Mouse (Mus musculus) lung, embryonic 16.5 days (tissue): ENCODE measurements around the gene Khk. TPM values are rescaled to one million over a fixed set of nuclear protein-coding genes. Genes with fewer than 3 reads are reported as not detected.

Source experiments
- ATAC-seq: fragments of 200-750 bp; cut with Nextera tagmentation; 2 replicates; pipeline ENCODE4 v1.8.0; 2017; ENCODE audit warnings: low read depth, mild to moderate bottlenecking, moderate library complexity
- H3K27ac ChIP-seq: fragments of 300-500 bp; sonication (generic); 2 replicates; pipeline ENCODE4 v1.5.1; 2014; ENCODE audit warnings: mild to moderate bottlenecking, control low read depth, low read length
- H3K27me3 ChIP-seq: fragments of 300-500 bp; sonication (generic); 2 replicates; pipeline ENCODE4 v1.6.1; 2014; ENCODE audit warnings: low read depth, low read length, mixed read lengths; ENCODE audit not compliant: control insufficient read depth, insufficient read depth
- H3K36me3 ChIP-seq: fragments of 300-500 bp; sonication (generic); 2 replicates; pipeline ENCODE4 v1.6.1; 2014; ENCODE audit warnings: low read length; ENCODE audit not compliant: control insufficient read depth, insufficient read depth
- H3K4me1 ChIP-seq: fragments of 300-500 bp; sonication (generic); replicated peaks from 2 replicates; pipeline ENCODE4 v1.6.1; 2014; ENCODE audit warnings: low read length, mixed read lengths; ENCODE audit not compliant: control insufficient read depth, insufficient read depth
- H3K4me2 ChIP-seq: fragments of 300-500 bp; sonication (generic); 2 replicates; pipeline ENCODE4 v1.6.1; 2014; ENCODE audit warnings: low read depth, low read length, control low read depth
- H3K4me3 ChIP-seq: fragments of 300-500 bp; sonication (generic); 2 replicates; pipeline ENCODE4 v1.5.1; 2014; ENCODE audit warnings: mild to moderate bottlenecking, low read length, control low read depth
- H3K9ac ChIP-seq: fragments of 300-500 bp; sonication (generic); 2 replicates; pipeline ENCODE4 v1.6.1; 2014; ENCODE audit warnings: low read length, control low read depth
- H3K9me3 ChIP-seq: fragments of 300-500 bp; sonication (generic); 2 replicates; pipeline ENCODE4 v1.6.1; 2016; ENCODE audit warnings: low read length; ENCODE audit not compliant: control insufficient read depth
- WGBS: fragments of 180-500 bp; shearing (Covaris S2); extraction: QIAGEN DNeasy Blood & Tissue Kit; methylation state at CpG from one replicate; pipeline ENCODE4 v1.1.7; 2014; 5-methylcytosine and 5-hydroxymethylcytosine counted together
- polyA plus RNA-seq: library from polyadenylated mRNA; unstranded; fragments of >200 nt; fragmentation: Nextera tagmentation; extraction: Ambion mirVana; gene quantifications from 2 replicates; pipeline ENCODE4 v1.2.1, GENCODE M21; 2015

Gene Khk
- polyA plus RNA-seq, 1 experiment from 2014 or later = 13.2 TPM

DNA sequence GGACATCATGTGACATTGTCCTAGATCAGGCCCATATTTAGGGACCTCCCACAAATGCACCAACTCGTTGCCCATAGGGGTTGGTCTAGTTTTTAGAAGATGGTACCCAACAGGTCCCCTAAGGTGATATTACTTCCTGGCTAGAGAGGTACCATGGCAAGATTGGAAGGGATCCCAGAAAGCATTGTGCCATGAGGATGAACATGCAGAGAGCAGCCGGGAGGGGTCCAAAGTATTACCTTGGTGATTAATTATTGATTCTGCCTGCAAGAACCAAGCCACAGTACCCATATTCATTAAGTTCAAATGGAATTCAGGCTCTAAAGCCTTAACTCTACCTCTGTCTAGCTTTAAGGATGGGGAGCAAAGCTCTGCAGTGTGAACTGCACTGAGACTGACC lies 4.8 kb downstream of the Khk start:
- Histone ChIP-seq H3K9ac (no peak overlapping the region), H3K4me2 (no peak overlapping the region), H3K27me3 (no peaks in the 10 kb centered on the region; the same call in 1 of the 2 replicates), H3K36me3 (no peaks in the 10 kb centered on the region), H3K4me3 (no peak overlapping the region), H3K27ac (no peak overlapping the region), H3K9me3 (no peaks in the 10 kb centered on the region), H3K4me1 (peaks cover 12% of the 10 kb centered on the region)
- no peak for ATAC-seq
- WGBS = 72% methylated on average over 2 of the region's 2 CpGs

DNA sequence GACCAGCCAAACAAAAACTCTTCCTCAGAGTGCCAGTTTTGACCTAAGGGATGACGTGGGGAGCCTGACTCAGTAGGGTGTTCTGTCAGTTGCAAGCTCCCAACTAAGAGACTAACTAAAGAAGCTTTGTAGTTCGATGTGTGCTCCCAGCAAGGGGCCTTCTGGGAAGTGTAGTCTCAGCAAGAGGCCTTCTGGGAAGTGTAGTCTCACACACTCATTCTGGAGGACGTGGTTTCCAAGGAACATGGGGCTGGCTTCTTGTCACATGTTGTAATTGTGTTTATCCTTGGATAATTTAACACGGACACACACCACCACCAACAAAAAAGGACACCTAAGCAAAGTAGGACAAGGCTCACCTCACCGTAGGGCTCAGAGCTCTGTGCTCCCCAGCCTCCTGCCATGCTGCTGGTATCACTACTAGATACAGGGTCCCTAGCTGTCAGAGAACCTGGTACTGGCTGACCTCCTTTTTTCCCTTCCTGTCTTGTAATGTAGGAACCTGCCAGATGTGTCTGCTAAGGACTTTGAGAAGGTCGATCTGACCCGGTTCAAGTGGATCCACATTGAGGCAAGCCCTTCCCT lies 6.8 kb downstream of the Khk start:
- 0 out of 2 replicates have a peak, but pooled peaks cover 2% of the 10 kb centered on the region for H3K4me1 ChIP-seq
- no peak overlapping the region for H3K4me3 ChIP-seq
- ATAC-seq = peak; percentile 60
- no peak overlapping the region for H3K27ac ChIP-seq
- no peaks in the 10 kb centered on the region; the same call in 1 of the 2 replicates for H3K27me3 ChIP-seq
- peak overlapping the region; percentile 28; the same call in 1 of the 2 replicates for H3K4me2 ChIP-seq
- WGBS = 41% methylated on average over 7 of the region's 7 CpGs
- H3K9ac ChIP-seq = no peak overlapping the region
- no peaks in the 10 kb centered on the region for H3K36me3 ChIP-seq
- no peaks in the 10 kb centered on the region for H3K9me3 ChIP-seq

DNA sequence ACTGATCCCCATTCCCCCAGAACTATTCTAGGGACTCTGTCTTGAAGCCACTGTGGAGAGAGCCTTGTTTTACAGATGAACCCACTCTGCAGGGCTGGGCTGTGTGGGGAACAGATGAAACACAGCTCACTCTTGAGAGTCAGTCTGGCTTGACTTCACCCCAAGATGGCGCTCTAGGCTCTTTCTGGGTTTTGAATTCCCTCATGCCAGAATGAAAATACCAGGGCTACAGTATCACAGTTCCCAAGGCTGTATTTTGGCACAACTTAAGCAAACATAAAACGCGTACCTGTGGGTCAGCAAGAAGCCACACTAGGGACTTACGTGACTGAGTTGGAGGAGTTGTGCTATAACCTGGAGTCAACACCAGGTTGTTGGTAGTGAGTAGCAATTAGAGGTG lies 8.9 kb downstream of the Khk start:
- Histone ChIP-seq H3K27ac (no peak overlapping the region), H3K36me3 (no peaks in the 10 kb centered on the region), H3K4me1 (no peaks in the 10 kb centered on the region), H3K9ac (no peak overlapping the region), H3K27me3 (no peaks in the 10 kb centered on the region), H3K9me3 (no peaks in the 10 kb centered on the region), H3K4me3 (no peak overlapping the region), H3K4me2 (no peak overlapping the region)
- WGBS = 22% methylated on average over 4 of the region's 4 CpGs
- ATAC-seq = no peak; the same call in 1 of the 2 replicates

DNA sequence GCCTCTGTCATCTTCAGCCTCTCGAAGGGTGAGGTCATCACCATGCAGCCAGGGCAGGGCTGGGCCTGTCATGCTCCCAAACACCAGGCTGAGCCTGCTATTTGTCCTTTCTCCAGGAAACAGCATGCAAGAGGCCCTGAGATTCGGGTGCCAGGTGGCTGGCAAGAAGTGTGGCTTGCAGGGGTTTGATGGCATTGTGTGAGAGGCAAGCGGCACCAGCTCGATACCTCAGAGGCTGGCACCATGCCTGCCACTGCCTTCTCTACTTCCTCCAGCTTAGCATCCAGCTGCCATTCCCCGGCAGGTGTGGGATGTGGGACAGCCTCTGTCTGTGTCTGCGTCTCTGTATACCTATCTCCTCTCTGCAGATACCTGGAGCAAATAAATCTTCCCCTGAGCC lies 9.6 kb downstream of the Khk start:
- Histone ChIP-seq H3K27me3 (no peaks in the 10 kb centered on the region), H3K27ac (no peak overlapping the region), H3K9ac (no peak overlapping the region), H3K9me3 (no peaks in the 10 kb centered on the region), H3K36me3 (no peaks in the 10 kb centered on the region), H3K4me2 (no peak overlapping the region), H3K4me3 (no peak overlapping the region), H3K4me1 (no peaks in the 10 kb centered on the region)
- WGBS = 83% methylated on average over 6 of the region's 6 CpGs
- no peak for ATAC-seq

DNA sequence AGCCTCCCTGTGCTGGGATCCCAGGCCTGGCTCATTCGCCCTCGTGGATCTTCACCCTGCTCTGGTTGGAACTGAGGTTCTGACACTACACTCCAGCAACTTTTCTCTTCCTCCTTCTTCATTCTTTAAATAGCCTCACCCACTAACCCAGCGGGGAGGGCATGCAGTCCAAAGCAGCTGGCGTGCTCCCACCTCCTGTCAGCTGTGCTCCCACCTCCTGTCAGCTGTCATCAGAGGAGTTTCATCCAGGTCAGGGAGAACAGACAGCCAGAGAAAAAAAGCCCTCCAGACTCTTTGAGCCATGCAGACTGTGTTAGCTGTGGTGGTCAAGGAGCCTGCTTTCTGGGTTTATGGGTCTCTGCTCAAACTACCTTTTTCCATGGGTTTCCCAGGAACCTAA lies 10.1 kb downstream of the Khk start:
- Histone ChIP-seq H3K9me3 (no peaks in the 10 kb centered on the region), H3K4me2 (no peak overlapping the region), H3K27ac (no peak overlapping the region), H3K4me1 (no peaks in the 10 kb centered on the region), H3K4me3 (no peak overlapping the region), H3K36me3 (no peaks in the 10 kb centered on the region), H3K27me3 (no peaks in the 10 kb centered on the region), H3K9ac (no peak overlapping the region)
- no peak for ATAC-seq
- 67% methylated on average over 4 of the region's 4 CpGs for WGBS

DNA sequence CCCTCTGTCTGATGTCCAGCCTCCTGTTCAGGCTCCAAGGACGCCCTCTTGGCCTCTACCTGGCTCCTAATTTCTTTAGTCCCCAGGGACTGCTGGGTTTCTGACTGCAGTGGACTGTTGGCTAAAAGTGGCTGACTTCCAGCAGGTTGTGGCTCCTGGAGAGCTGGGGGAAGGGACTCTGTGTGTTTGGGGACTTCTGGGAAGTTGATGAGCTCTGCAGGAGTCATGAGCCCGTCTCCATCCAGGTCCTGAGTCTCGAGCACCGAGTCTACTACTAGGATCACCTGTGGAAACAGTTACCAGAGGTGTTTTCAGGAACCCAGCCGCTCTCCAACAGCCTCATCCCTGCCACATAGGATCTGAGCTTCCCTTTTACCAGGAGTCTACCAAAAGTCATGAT lies 12.5 kb downstream of the Khk start:
- Histone ChIP-seq H3K9ac (no peak overlapping the region), H3K36me3 (no peaks in the 10 kb centered on the region), H3K4me3 (no peak overlapping the region), H3K4me1 (no peaks in the 10 kb centered on the region), H3K4me2 (no peak overlapping the region), H3K27me3 (no peaks in the 10 kb centered on the region), H3K9me3 (no peaks in the 10 kb centered on the region), H3K27ac (no peak overlapping the region)
- WGBS = 58% methylated on average over 5 of the region's 5 CpGs
- no peak for ATAC-seq

DNA sequence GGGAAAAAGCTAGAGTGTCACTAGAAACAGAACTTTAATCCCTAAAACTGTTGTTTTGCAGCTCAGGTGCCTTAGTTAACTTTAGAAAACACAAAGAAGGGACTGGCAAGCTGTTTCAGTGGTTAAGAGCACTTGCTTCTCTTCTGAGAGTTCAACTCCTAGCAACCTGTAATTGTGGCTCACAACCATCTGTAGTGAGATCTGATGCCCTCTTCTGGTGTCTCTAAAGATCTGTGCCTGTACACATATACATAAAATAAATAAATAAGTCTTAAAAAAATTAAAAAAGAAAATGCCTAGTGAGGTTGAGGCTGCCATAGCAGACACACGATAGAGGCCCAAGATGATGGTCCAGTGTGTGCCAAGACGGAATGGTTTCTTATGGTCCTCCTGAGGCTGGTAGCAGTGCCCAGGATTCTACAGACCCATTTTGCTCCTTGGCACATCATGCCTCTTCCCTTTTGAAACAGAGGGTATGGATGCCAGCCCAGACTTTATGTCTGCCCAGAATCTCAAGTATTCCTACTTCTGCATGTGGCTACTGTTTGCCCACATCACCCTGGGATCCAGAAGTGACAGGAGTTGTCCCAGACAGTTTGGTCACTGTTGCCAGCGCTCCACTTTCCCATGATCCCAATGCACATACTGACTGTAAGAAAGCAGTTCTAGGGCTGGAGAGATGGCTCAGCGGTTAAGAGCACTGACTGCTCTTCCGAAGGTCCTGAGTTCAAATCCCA lies 13.7 kb downstream of the Khk start:
- Histone ChIP-seq H3K36me3 (no peaks in the 10 kb centered on the region), H3K4me1 (no peaks in the 10 kb centered on the region), H3K4me3 (no peak overlapping the region), H3K4me2 (no peak overlapping the region), H3K9ac (no peak overlapping the region), H3K27me3 (no peaks in the 10 kb centered on the region), H3K27ac (no peak overlapping the region), H3K9me3 (no peaks in the 10 kb centered on the region)
- ATAC-seq = no peak
- 79% methylated on average over 5 of the region's 5 CpGs for WGBS

DNA sequence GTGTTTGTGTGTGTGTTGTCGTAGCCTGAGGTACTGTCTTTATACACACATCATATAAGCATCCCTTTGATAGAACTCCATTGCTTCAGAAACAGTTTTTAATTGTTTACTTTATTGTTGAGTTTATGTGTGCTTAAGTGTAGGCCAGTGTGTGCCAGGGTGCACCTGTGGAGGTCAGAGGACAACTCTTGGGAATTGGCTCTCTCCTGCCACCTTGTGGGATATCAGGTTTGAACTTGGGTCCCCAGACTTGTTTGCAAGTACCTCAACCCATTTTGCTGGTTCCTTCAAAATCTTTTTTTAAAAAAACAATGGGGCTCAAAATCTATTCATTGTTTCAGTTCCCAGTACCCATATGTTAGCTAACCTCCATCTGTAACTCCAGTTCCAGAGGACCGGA lies 21.8 kb downstream of the Khk start:
- H3K4me1 ChIP-seq = no peaks in the 10 kb centered on the region
- H3K27me3 ChIP-seq = no peaks in the 10 kb centered on the region; the same call in 1 of the 2 replicates
- no peak overlapping the region for H3K27ac ChIP-seq
- H3K36me3 ChIP-seq = no peaks in the 10 kb centered on the region
- 83% methylated on average over 2 of the region's 2 CpGs for WGBS
- no peaks in the 10 kb centered on the region for H3K9me3 ChIP-seq
- H3K9ac ChIP-seq = no peak overlapping the region
- H3K4me2 ChIP-seq = no peak overlapping the region
- ATAC-seq = no peak
- no peak overlapping the region for H3K4me3 ChIP-seq

DNA sequence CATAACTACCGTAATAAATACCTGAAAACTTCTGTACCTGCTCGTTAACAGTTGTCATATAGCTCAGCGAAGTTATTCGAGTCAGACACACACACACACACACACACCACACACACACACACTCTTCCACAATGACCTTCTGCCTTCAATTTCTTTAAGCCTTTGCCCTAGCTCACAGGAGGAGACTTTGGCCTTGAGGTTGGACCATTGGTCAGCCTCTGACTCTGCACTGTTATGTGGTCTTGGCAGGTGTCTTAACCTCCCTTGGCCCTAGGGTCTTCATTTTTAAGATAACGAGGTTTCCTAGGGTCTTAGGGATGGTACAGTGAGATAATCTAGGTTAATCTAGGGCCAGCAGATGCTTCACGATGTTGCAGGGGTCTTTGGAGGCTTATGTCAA lies 23.1 kb downstream of the Khk start:
- Histone ChIP-seq H3K4me2 (no peak overlapping the region), H3K36me3 (no peaks in the 10 kb centered on the region), H3K4me3 (no peak overlapping the region), H3K9ac (no peak overlapping the region), H3K4me1 (peaks cover 4% of the 10 kb centered on the region; the same call in 1 of the 2 replicates), H3K27me3 (no peaks in the 10 kb centered on the region; the same call in 1 of the 2 replicates), H3K9me3 (no peaks in the 10 kb centered on the region), H3K27ac (no peak overlapping the region)
- ATAC-seq = no peak
- WGBS = 88% methylated on average over 6 of the region's 6 CpGs
